Mouse (Mus musculus) MEL (cell line): Measurements from ENCODE around the gene Ccdc171. TPM values are rescaled to one million over a fixed set of nuclear protein-coding genes. Genes with fewer than 3 reads are reported as not detected.

Experiments used
- DNase-seq: peaks from one replicate; pipeline ENCODE4 v3.0.0; 2011; ENCODE audit warnings: low read depth, low spot score
- H3K27ac ChIP-seq: 2 replicates; pipeline ENCODE4 v1.5.1; 2012; ENCODE audit warnings: low read depth, mild to moderate bottlenecking, control low read depth, low read length, moderate library complexity; ENCODE audit not compliant: control insufficient read depth
- H3K27me3 ChIP-seq, 2 experiments: fragments of 150-350 bp in 1 of 2; sonication (generic) in 1 of 2; 2 replicates each; pipeline ENCODE4 v1.6.1; 2012; ENCODE audit warnings: low read length in 2 of 2, mild to moderate bottlenecking in 2 of 2, improper control_type of control experiment in 1 of 2, moderate library complexity in 1 of 2; ENCODE audit not compliant: insufficient read depth in 2 of 2, control insufficient read depth in 1 of 2
- H3K36me3 ChIP-seq, 2 experiments: 2 replicates each; pipeline ENCODE4 v1.6.1; 2012 to 2014; ENCODE audit warnings: low read length in 2 of 2, improper control_type of control experiment in 1 of 2, inconsistent platforms in 1 of 2, mild to moderate bottlenecking in 1 of 2; ENCODE audit not compliant: insufficient read depth in 2 of 2, control insufficient read depth in 1 of 2
- H3K4me1 ChIP-seq, 2 experiments: fragments of 150-350 bp in 1 of 2; sonication (generic) in 1 of 2; 2 replicates each; pipeline ENCODE4 v1.6.1; 2012; ENCODE audit warnings: low read length in 2 of 2, improper control_type of control experiment in 1 of 2, mild to moderate bottlenecking in 1 of 2; ENCODE audit not compliant: insufficient read depth in 2 of 2, control insufficient read depth in 1 of 2
- H3K4me3 ChIP-seq, 2 experiments: fragments of 150-350 bp in 1 of 2; sonication (generic) in 1 of 2; 2 replicates each; pipeline ENCODE4 v1.5.1; 2012; ENCODE audit warnings: low read depth in 2 of 2, low read length in 2 of 2, mild to moderate bottlenecking in 2 of 2, moderate library complexity in 2 of 2, control low read depth in 1 of 2, improper control_type of control experiment in 1 of 2; ENCODE audit not compliant: control insufficient read depth in 1 of 2, insufficient read depth in 1 of 2
- H3K79me2 ChIP-seq: 2 replicates; pipeline ENCODE4 v1.6.1; 2012; ENCODE audit warnings: mild to moderate bottlenecking, low read length, moderate library complexity; ENCODE audit not compliant: control insufficient read depth, poor library complexity, insufficient read depth
- H3K9ac ChIP-seq: 2 replicates; pipeline ENCODE4 v1.6.1; 2012; ENCODE audit warnings: low read depth, mild to moderate bottlenecking, control low read depth, low read length, moderate library complexity; ENCODE audit not compliant: control insufficient read depth, poor library complexity, severe bottlenecking
- H3K9me3 ChIP-seq: fragments of 150-350 bp; sonication (generic); replicated peaks from 2 replicates; pipeline ENCODE4 v1.6.1; 2012; ENCODE audit warnings: mild to moderate bottlenecking, low read length, improper control_type of control experiment, moderate library complexity; ENCODE audit not compliant: insufficient read depth
- CTCF ChIP-seq, 3 experiments: IDR thresholded peaks in 2 of 3; conservative IDR thresholded peaks in 1 of 3; 2 replicates each; pipeline ENCODE4 v1.5.1; 2011 to 2012; ENCODE audit warnings: low read length in 3 of 3, low read depth in 2 of 3, mild to moderate bottlenecking in 2 of 3, improper control_type of control experiment in 1 of 3, inconsistent platforms in 1 of 3, mixed read lengths in 1 of 3, moderate library complexity in 1 of 3; ENCODE audit not compliant: control insufficient read depth in 1 of 3, insufficient read depth in 1 of 3, poor library complexity in 1 of 3, severe bottlenecking in 1 of 3
- GABPA ChIP-seq: IDR thresholded peaks from 2 replicates; pipeline ENCODE4 v1.6.1; 2012; ENCODE audit warnings: low read depth, mild to moderate bottlenecking, inconsistent platforms, low read length, improper control_type of control experiment, moderate library complexity
- GATA1 ChIP-seq: IDR thresholded peaks from 2 replicates; pipeline ENCODE4 v1.6.1; 2011; ENCODE audit warnings: low read depth, low read length, improper control_type of control experiment
- HCFC1 ChIP-seq: IDR thresholded peaks from 2 replicates; pipeline ENCODE4 v1.6.1; 2012; ENCODE audit warnings: low read depth, mild to moderate bottlenecking, inconsistent platforms, low read length, improper control_type of control experiment, moderate library complexity
- JUND ChIP-seq: IDR thresholded peaks from 2 replicates; pipeline ENCODE4 v1.6.1; 2011; ENCODE audit warnings: low read depth, mild to moderate bottlenecking, improper control_type of control experiment, low read length
- MYB ChIP-seq: IDR thresholded peaks from 2 replicates; pipeline ENCODE4 v1.6.1; 2011; ENCODE audit warnings: mild to moderate bottlenecking, low read depth, low read length, improper control_type of control experiment
- MYC ChIP-seq: IDR thresholded peaks from 2 replicates; pipeline ENCODE4 v1.6.1; 2011; ENCODE audit warnings: low read depth, mild to moderate bottlenecking, low read length, improper control_type of control experiment, moderate library complexity
- NELFE ChIP-seq: IDR thresholded peaks from 2 replicates; pipeline ENCODE4 v1.6.1; 2011; ENCODE audit warnings: low read depth, low read length, improper control_type of control experiment
- NRF1 ChIP-seq: IDR thresholded peaks from 2 replicates; pipeline ENCODE4 v1.6.1; 2014; ENCODE audit warnings: low read depth, mild to moderate bottlenecking, inconsistent platforms, low read length, improper control_type of control experiment, moderate library complexity; ENCODE audit not compliant: poor library complexity, insufficient read depth, severe bottlenecking
- POLR2A ChIP-seq, 2 experiments: IDR thresholded peaks; 2 replicates each; pipeline ENCODE4 v1.6.1; 2011 to 2012; ENCODE audit warnings: low read length in 2 of 2, mild to moderate bottlenecking in 2 of 2, control low read depth in 1 of 2, improper control_type of control experiment in 1 of 2, low read depth in 1 of 2, moderate library complexity in 1 of 2; ENCODE audit not compliant: control insufficient read depth in 1 of 2, insufficient read depth in 1 of 2, poor library complexity in 1 of 2
- POLR2AphosphoS5 ChIP-seq: IDR thresholded peaks from 2 replicates; pipeline ENCODE4 v1.6.1; 2012; ENCODE audit warnings: low read depth, borderline replicate concordance, mild to moderate bottlenecking, inconsistent platforms, low read length, moderate library complexity, mixed read lengths
- RAD21 ChIP-seq: IDR thresholded peaks from 2 replicates; pipeline ENCODE4 v1.6.1; 2011; ENCODE audit warnings: mild to moderate bottlenecking, low read depth, low read length, improper control_type of control experiment
- SMC3 ChIP-seq: IDR thresholded peaks from 2 replicates; pipeline ENCODE4 v1.6.1; 2011; ENCODE audit warnings: low read depth, low read length, improper control_type of control experiment
- TAL1 ChIP-seq: IDR thresholded peaks from 2 replicates; pipeline ENCODE4 v1.6.1; 2012; ENCODE audit warnings: mild to moderate bottlenecking, inconsistent platforms, low read length, moderate library complexity, mixed read lengths
- TBP ChIP-seq: IDR thresholded peaks from 2 replicates; pipeline ENCODE4 v1.8.0; 2011; ENCODE audit warnings: low read depth, low read length, improper control_type of control experiment
- TCF12 ChIP-seq: IDR thresholded peaks from 2 replicates; pipeline ENCODE4 v1.6.1; 2014; ENCODE audit warnings: low read depth, mild to moderate bottlenecking, inconsistent platforms, low read length, improper control_type of control experiment, moderate library complexity
- USF1 ChIP-seq: IDR thresholded peaks from 2 replicates; pipeline ENCODE4 v1.6.1; 2014; ENCODE audit warnings: low read depth, mild to moderate bottlenecking, inconsistent platforms, low read length, improper control_type of control experiment, moderate library complexity
- USF2 ChIP-seq, 2 experiments: IDR thresholded peaks; 2 replicates each; pipeline ENCODE4 v1.6.1; 2011 to 2012; ENCODE audit warnings: improper control_type of control experiment in 2 of 2, low read length in 2 of 2, borderline replicate concordance in 1 of 2, inconsistent platforms in 1 of 2, low read depth in 1 of 2, mild to moderate bottlenecking in 1 of 2; ENCODE audit not compliant: insufficient read depth in 1 of 2
- ZC3H11A ChIP-seq: IDR thresholded peaks from 2 replicates; pipeline ENCODE4 v1.6.1; 2012; ENCODE audit warnings: low read depth, mild to moderate bottlenecking, inconsistent platforms, low read length, improper control_type of control experiment
- ZKSCAN1 ChIP-seq: IDR thresholded peaks from 2 replicates; pipeline ENCODE4 v1.6.1; 2012; ENCODE audit warnings: low read depth, mild to moderate bottlenecking, inconsistent platforms, low read length, improper control_type of control experiment, moderate library complexity
- polyA plus RNA-seq, 2 experiments: library from polyadenylated mRNA; stranded (reverse) in 1 of 2; unstranded in 1 of 2; fragments of >175 nt in 1 of 2; fragments of >200 nt in 1 of 2; gene quantifications; 2 replicates each; pipeline versions ENCODE4 v1.2.1 to v1.2.4; 2012; ENCODE audit warnings: low replicate concordance in 2 of 2, low read depth in 1 of 2; ENCODE audit not compliant: insufficient read length in 2 of 2, insufficient read depth in 1 of 2, missing spikeins in 1 of 2
- total RNA-seq: library from RNA; depleted of rRNA; stranded (reverse); fragments of 300-350 nt; gene quantifications from 2 replicates; pipeline ENCODE4 v1.2.3, GENCODE M21; 2012

Gene Ccdc171
- total and polyA plus RNA-seq, 3 experiments: 1.6 to 1.8 TPM; not detected in 1

GRCm38 (mm10) chr4:83794315-83794922 lies 269.1 kb downstream of the Ccdc171 start:
- TF ChIP-seq RAD21: peak; percentile 98
- TF ChIP-seq POLR2AphosphoS5: no peak
- TF ChIP-seq CTCF (IDR thresholded peaks at IDR 0.05 in 2 of 3, conservative IDR thresholded peaks at IDR 0.05 in 1 of 3; ENCODE audit: control insufficient read depth in 1 of 3, insufficient read depth in 1 of 3, low read depth in 2 of 3, low read length in 3 of 3, poor library complexity in 1 of 3, severe bottlenecking in 1 of 3): peak; percentile 77 to 88 (median 78)
- peak; percentile 89 for TF ChIP-seq SMC3
- peak; percentile 92 for TF ChIP-seq ZC3H11A
- no peak overlapping the region for H3K4me3 ChIP-seq
- no peak overlapping the region for H3K9ac ChIP-seq
- no peaks in the 10 kb centered on the region for H3K9me3 ChIP-seq
- no peak overlapping the region for H3K27ac ChIP-seq
- H3K27me3 ChIP-seq: no peaks in the 10 kb centered on the region
- peaks cover 0 to 5% of the 10 kb centered on the region in 2 experiments; a peak in 2 of 4 replicates for H3K36me3 ChIP-seq
- no peaks in the 10 kb centered on the region for H3K79me2 ChIP-seq
- DNase-seq: peak; percentile 76
- H3K4me1 ChIP-seq: peaks cover 2 to 7% of the 10 kb centered on the region in 2 experiments

DNA sequence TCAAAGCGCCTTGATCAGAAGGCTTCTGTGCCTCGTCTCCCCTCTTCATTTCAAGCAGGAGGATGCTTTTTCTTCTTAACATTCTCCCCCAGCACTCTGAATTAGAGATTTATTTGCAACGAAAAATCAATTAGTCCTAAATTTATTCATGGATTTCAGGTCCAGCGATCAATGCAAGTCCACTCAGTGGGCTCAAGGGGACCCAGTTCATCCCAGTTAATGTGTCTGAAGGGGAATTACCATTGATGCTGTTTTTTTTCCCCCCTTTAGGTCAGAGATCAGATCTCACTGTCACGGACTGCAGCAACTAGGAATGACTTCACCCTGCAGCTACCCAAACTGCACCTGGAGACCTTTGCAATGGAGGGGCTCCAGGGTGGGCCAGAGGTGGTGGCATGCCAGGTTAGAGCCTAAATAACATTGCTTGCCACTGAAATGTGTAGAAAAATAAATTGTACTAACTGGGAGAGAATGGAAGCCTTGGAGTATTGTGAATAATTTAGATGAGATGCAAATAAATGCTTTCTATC lies 269.6 kb downstream of the Ccdc171 start:
- no peak for DNase-seq
- TF ChIP-seq GABPA (no peak), ZKSCAN1 (no peak), SMC3 (no peak), GATA1 (no peak), RAD21 (no peak), TAL1 (no peak), USF1 (no peak), TBP (no peak), HCFC1 (no peak), JUND (no peak), MYC (no peak), NELFE (no peak), MYB (no peak), USF2 (IDR thresholded peaks at IDR 0.05; ENCODE audit: borderline replicate concordance in 1 of 2, insufficient read depth in 1 of 2, low read depth in 1 of 2, low read length in 2 of 2) (no peak), POLR2A (IDR thresholded peaks at IDR 0.05; ENCODE audit: control insufficient read depth in 1 of 2, insufficient read depth in 1 of 2, low read depth in 1 of 2, low read length in 2 of 2, poor library complexity in 1 of 2) (no peak), TCF12 (no peak), NRF1 (no peak)
- peaks cover 0 to 10% of the 10 kb centered on the region in 2 experiments; a peak in 2 of 4 replicates for H3K36me3 ChIP-seq
- H3K4me3 ChIP-seq: no peak overlapping the region
- H3K79me2 ChIP-seq: no peaks in the 10 kb centered on the region
- no peaks in the 10 kb centered on the region for H3K9me3 ChIP-seq
- no peak overlapping the region for H3K9ac ChIP-seq
- no peaks in the 10 kb centered on the region for H3K27me3 ChIP-seq
- peaks cover 7 to 11% of the 10 kb centered on the region in 2 experiments for H3K4me1 ChIP-seq
- H3K27ac ChIP-seq: no peak overlapping the region
